Mouse (Mus musculus) stomach, postnatal 0 days (tissue): ENCODE measurements around the gene Tecrl.

Experiments used
- CTCF ChIP-seq: IDR thresholded peaks from 2 replicates; pipeline ENCODE4 v1.5.1; 2016; ENCODE audit warnings: antibody characterized with exemption, low read depth, mild to moderate bottlenecking, moderate library complexity
- EP300 ChIP-seq: optimal IDR thresholded peaks from 2 replicates; pipeline ENCODE3; 2016; ENCODE audit warnings: antibody characterized with exemption

DNA sequence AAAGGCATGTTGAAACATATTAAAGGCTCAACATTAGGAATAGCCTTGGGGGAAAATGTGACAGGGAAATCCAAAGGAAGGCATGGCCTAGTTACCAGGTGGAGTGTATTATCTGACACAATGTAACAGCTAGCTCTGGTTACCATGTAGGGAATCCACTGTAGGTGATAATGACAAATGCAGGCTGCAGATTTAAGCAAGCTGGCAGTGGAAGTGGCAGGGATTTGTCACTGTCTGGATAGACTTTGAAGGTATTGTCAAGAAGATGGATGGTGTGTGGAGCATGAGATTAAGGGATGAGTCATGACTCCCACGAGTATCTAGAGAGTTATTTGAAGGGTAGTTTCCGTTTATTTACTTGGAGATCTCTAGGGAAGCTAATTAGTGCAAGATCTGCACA is 3.4 kb downstream of the Tecrl start:
- TF ChIP-seq CTCF (no peak), EP300 (no peak)
